In the genomic region with DNA sequence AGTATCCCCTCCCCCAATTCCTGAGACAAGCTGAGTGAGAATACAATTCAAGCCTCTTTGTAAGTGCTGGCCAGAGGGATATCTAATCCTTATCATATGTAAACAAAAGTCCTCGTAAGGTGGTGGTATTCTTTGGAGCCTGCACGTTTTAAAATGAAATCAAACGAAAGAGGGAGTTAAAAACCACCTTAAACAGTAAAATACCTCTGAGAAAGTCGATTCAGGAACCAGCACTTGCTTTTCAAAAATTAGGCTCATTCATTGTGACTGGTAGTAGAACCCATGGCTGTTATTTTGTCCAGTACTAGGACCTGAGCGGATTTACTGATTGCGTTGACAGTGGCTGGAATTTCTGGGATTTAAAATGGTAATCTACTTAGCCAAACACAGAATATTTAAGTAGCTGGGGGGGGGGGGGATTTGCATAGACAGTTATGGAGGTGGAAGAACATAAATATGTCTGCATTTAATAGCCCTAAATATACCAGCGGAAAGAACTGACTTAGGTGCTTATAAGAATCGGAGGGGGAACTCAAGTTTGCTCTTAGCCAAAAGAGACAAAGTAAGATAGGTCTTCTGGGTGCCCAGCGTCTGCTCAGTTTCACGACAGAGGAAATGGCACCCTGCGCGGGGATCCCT, we compare ENCODE assay signal across 11 mouse cellular contexts. TPM values are rescaled to one million over a fixed set of nuclear protein-coding genes. Genes with fewer than 3 reads are reported as not detected.
DNase-seq lines count a peak whose midpoint lies in the region; ATAC-seq and TF ChIP-seq lines count a peak whose summit lies in the region.
"Had no signal": no experiment of that assay in that cellular context is flagged by ENCODE, and none has a peak within 500 bp of the region (broad histone marks: within the 10 kb centered on the region; RNA-seq: fewer than 3 reads in every experiment).

No protein-coding gene starts in this region.

- no peak overlapping the region for H3K9ac ChIP-seq in midbrain, postnatal 0 days (replicated peaks; ENCODE audit: low read length, poor library complexity, severe bottlenecking)
- peak overlapping the region; percentile 66 for H3K9ac ChIP-seq in intestine, postnatal 0 days (ENCODE audit: low read depth, low read length)

- H3K9me3 ChIP-seq in midbrain, embryonic 10.5 days (replicated peaks), result no peaks in the 10 kb centered on the region
- H3K9me3 ChIP-seq in midbrain, postnatal 0 days (ENCODE audit: low read length), result no peaks in the 10 kb centered on the region
- no peaks in the 10 kb centered on the region for H3K9me3 ChIP-seq in intestine, postnatal 0 days (ENCODE audit: control insufficient read depth)

- no peak for ATAC-seq in midbrain, postnatal 0 days (ENCODE audit: low FRiP score)
- ATAC-seq in intestine, postnatal 0 days, result no peak

- no peak overlapping the region for H3K4me2 ChIP-seq in midbrain, postnatal 0 days (ENCODE audit: low read depth, low read length, poor library complexity, severe bottlenecking)
- peak overlapping the region; percentile 40 for H3K4me2 ChIP-seq in intestine, postnatal 0 days (replicated peaks; ENCODE audit: low read depth)

- peak; percentile 81 for DNase-seq in heart, adult 11 months
- no peak for DNase-seq in heart, postnatal 4 days
- no peak for DNase-seq in midbrain, embryonic 10.5 days (ENCODE audit: low spot score)
- no peak for DNase-seq in midbrain, postnatal 0 days (ENCODE audit: low spot score)
- peak; percentile 67 for DNase-seq in retina, postnatal 1 day
- DNase-seq in gastrocnemius, adult 8-10 months (ENCODE audit: low spot score in 2 of 2), result no peak
- DNase-seq in layer of hippocampus, postnatal 25 days (ENCODE audit: extremely low spot score in 1 of 2, low spot score in 1 of 2), result no peak
- DNase-seq: B cell, adult 2 months; cerebellum, adult 11 months; spleen, adult 18-20 months had no signal

- H3K27ac ChIP-seq in midbrain, embryonic 10.5 days (replicated peaks), result no peak overlapping the region
- H3K27ac ChIP-seq in midbrain, postnatal 0 days (ENCODE audit: low read depth, low read length), result no peak overlapping the region
- peak overlapping the region; percentile 86 for H3K27ac ChIP-seq in intestine, postnatal 0 days (ENCODE audit: low read depth, low read length)

- peak overlapping the region; percentile 36 for H3K4me3 ChIP-seq in midbrain, embryonic 10.5 days
- H3K4me3 ChIP-seq in midbrain, postnatal 0 days (ENCODE audit: low read depth, low read length), result no peak overlapping the region
- H3K4me3 ChIP-seq in intestine, postnatal 0 days (ENCODE audit: low read depth, low read length), result peak overlapping the region; percentile 52

- H3K27me3 ChIP-seq in midbrain, embryonic 10.5 days (ENCODE audit: low read depth, poor library complexity, severe bottlenecking), result peaks cover 99% of the 10 kb centered on the region
- H3K27me3 ChIP-seq in midbrain, postnatal 0 days (ENCODE audit: insufficient read depth, low read length), result peaks cover 75% of the 10 kb centered on the region
- peaks cover 52% of the 10 kb centered on the region for H3K27me3 ChIP-seq in intestine, postnatal 0 days (replicated peaks; ENCODE audit: control insufficient read depth, insufficient read depth, low read length)

- TF ChIP-seq CTCF in midbrain, postnatal 0 days (IDR thresholded peaks at IDR 0.05), result no peak
- no peak for TF ChIP-seq CTCF in intestine, postnatal 0 days (IDR thresholded peaks at IDR 0.05; ENCODE audit: low read depth)

- H3K4me1 ChIP-seq in midbrain, embryonic 10.5 days, result peaks cover 26% of the 10 kb centered on the region
- no peaks in the 10 kb centered on the region for H3K4me1 ChIP-seq in midbrain, postnatal 0 days (ENCODE audit: insufficient read depth, low read length)
- H3K4me1 ChIP-seq in intestine, postnatal 0 days (replicated peaks; ENCODE audit: control insufficient read depth, insufficient read depth, low read length), result 0 out of 2 replicates have a peak, but pooled peaks cover 2% of the 10 kb centered on the region

- no peaks in the 10 kb centered on the region for H3K36me3 ChIP-seq in midbrain, embryonic 10.5 days
- no peaks in the 10 kb centered on the region for H3K36me3 ChIP-seq in midbrain, postnatal 0 days (ENCODE audit: insufficient read depth, low read length)
- H3K36me3 ChIP-seq in intestine, postnatal 0 days (ENCODE audit: control insufficient read depth, insufficient read depth), result no peaks in the 10 kb centered on the region

- WGBS in midbrain, embryonic 10.5 days, result under 1% methylated on average over 12 of the region's 12 CpGs
- WGBS in midbrain, postnatal 0 days, result 1% methylated on average over 12 of the region's 12 CpGs
- WGBS in intestine, postnatal 0 days, result under 1% methylated on average over 12 of the region's 12 CpGs

RNA-seq across cellular contexts. Expression of a gene that starts 1.3 kb away (rescaled TPM):
- 10 to 100 TPM; 38.6 to 44.5 TPM for total RNA-seq in heart, postnatal 4 days (2021)
- not detected in 2 replicates for polyA plus RNA-seq in midbrain, embryonic 10.5 days (2016; fragmentation: Nextera tagmentation; extraction: Ambion mirVana)
- not detected in 2 replicates for total RNA-seq in midbrain, postnatal 0 days (2014; rRNA removed)
- polyA plus RNA-seq in midbrain, postnatal 0 days (2015; fragmentation: Nextera tagmentation; extraction: Ambion mirVana), result not detected in 2 replicates
- 66.4 and 70.2 TPM in 2 replicates for polyA plus RNA-seq in intestine, postnatal 0 days (2015; fragmentation: Nextera tagmentation; extraction: Ambion mirVana)
- not detected for total RNA-seq in gastrocnemius, adult 8-10 months (2022)
- not detected for total RNA-seq in layer of hippocampus, postnatal 25 days (2021)

Comparison
In these comparisons a context has a peak if more than half of its experiments do, and no peak if none do; other contexts are left out.
1. DNase-seq: peak in heart, adult 11 months (single experiment) and retina, postnatal 1 day (single experiment); none in heart, postnatal 4 days (single experiment), midbrain, embryonic 10.5 days (single experiment), midbrain, postnatal 0 days (single experiment), gastrocnemius, adult 8-10 months (0 of 2) and layer of hippocampus, postnatal 25 days (0 of 2).
2. RNA of a gene that starts 1.3 kb away (total RNA-seq): 38.6 to 44.5 TPM in heart, postnatal 4 days; not detected in midbrain, postnatal 0 days, not detected in gastrocnemius, adult 8-10 months and not detected in layer of hippocampus, postnatal 25 days; every median in the first group is over 10 times any median in the second.